ENCODE assay signal across 8 mouse cellular contexts in genomic region chr11:76167079-76167765, GRCm38 (mm10). TPM values are rescaled to one million over a fixed set of nuclear protein-coding genes. Genes with fewer than 3 reads are reported as not detected.
A peak's percentile ranks its signal among the peaks of the same experiment; 100 is the strongest.
DNase-seq lines count a peak whose midpoint lies in the region; ATAC-seq and TF ChIP-seq lines count a peak whose summit lies in the region.

No protein-coding gene starts in this region.

- peak; percentile 73 for DNase-seq in MN1 (ENCODE audit: low spot score)
- peak; percentile 81 for DNase-seq in cerebellum, adult 9-10 months
- peak; percentile 67 for DNase-seq in gastrocnemius, postnatal 10 days
- DNase-seq in left cerebral cortex, adult 8-10 months (ENCODE audit: low spot score in 2 of 2): peak; percentile 21 to 40
- peak; percentile 44 to 65 for DNase-seq in natural killer cell, adult 2 months (ENCODE audit: low spot score in 2 of 2)
- DNase-seq in thymus, postnatal 0 days (ENCODE audit: low spot score): peak; percentile 73

- H3K27me3 ChIP-seq in intestine, postnatal 0 days (replicated peaks; ENCODE audit: control insufficient read depth, insufficient read depth, low read length): no peaks in the 10 kb centered on the region
- H3K27me3 ChIP-seq in intestine, embryonic 16.5 days (replicated peaks; ENCODE audit: control insufficient read depth, insufficient read depth, low read length): no peaks in the 10 kb centered on the region

- H3K4me1 ChIP-seq in intestine, postnatal 0 days (replicated peaks; ENCODE audit: control insufficient read depth, insufficient read depth, low read length): no peaks in the 10 kb centered on the region
- 0 out of 2 replicates have a peak, but pooled peaks cover 4% of the 10 kb centered on the region for H3K4me1 ChIP-seq in intestine, embryonic 16.5 days (ENCODE audit: control insufficient read depth, insufficient read depth, low read length)

- H3K9ac ChIP-seq in intestine, postnatal 0 days (ENCODE audit: low read depth, low read length): no peak overlapping the region
- H3K9ac ChIP-seq in intestine, embryonic 16.5 days (ENCODE audit: low read depth, low read length): no peak overlapping the region

- H3K9me3 ChIP-seq in intestine, postnatal 0 days (ENCODE audit: control insufficient read depth): no peaks in the 10 kb centered on the region
- H3K9me3 ChIP-seq in intestine, embryonic 16.5 days (ENCODE audit: control insufficient read depth, low read length): no peaks in the 10 kb centered on the region

- 18% methylated on average over 5 of the region's 5 CpGs for WGBS in intestine, postnatal 0 days
- WGBS in intestine, embryonic 16.5 days: 20% methylated on average over 5 of the region's 5 CpGs

- peaks cover 15% of the 10 kb centered on the region for H3K36me3 ChIP-seq in intestine, postnatal 0 days (ENCODE audit: control insufficient read depth, insufficient read depth)
- H3K36me3 ChIP-seq in intestine, embryonic 16.5 days (ENCODE audit: control insufficient read depth, insufficient read depth, low read length): no peaks in the 10 kb centered on the region; the same call in 1 of the 2 replicates

- ATAC-seq in intestine, postnatal 0 days: peak; percentile 19; the same call in 1 of the 2 replicates
- no peak for ATAC-seq in intestine, embryonic 16.5 days

- H3K4me2 ChIP-seq in intestine, postnatal 0 days (replicated peaks; ENCODE audit: low read depth): no peak overlapping the region
- H3K4me2 ChIP-seq in intestine, embryonic 16.5 days (ENCODE audit: low read depth, low read length): no peak overlapping the region

- no peak overlapping the region for H3K27ac ChIP-seq in intestine, postnatal 0 days (ENCODE audit: low read depth, low read length)
- H3K27ac ChIP-seq in intestine, embryonic 16.5 days (ENCODE audit: low read length): no peak overlapping the region

- TF ChIP-seq CTCF in intestine, postnatal 0 days (IDR thresholded peaks at IDR 0.05; ENCODE audit: low read depth): peak; percentile 82

- H3K4me3 ChIP-seq in intestine, postnatal 0 days (ENCODE audit: low read depth, low read length): no peak overlapping the region
- H3K4me3 ChIP-seq in intestine, embryonic 16.5 days (ENCODE audit: low read length): no peak overlapping the region

RNA-seq across cellular contexts. Expression of gene Vps53, which starts 12.2 kb away (rescaled TPM):
- polyA plus RNA-seq in intestine, postnatal 0 days (2015; fragmentation: Nextera tagmentation; extraction: Ambion mirVana): 43.3 and 44.8 TPM in 2 replicates
- 55.9 and 61.9 TPM in 2 replicates for polyA plus RNA-seq in intestine, embryonic 16.5 days (2015; fragmentation: Nextera tagmentation; extraction: Ambion mirVana)
- 10 to 100 TPM; 27.3 TPM for total RNA-seq in gastrocnemius, postnatal 10 days (2021)
- 10 to 100 TPM; 77.7 to 96.2 (median 86.1) TPM for total RNA-seq in left cerebral cortex, adult 8-10 months (2022)
- polyA plus RNA-seq in thymus, postnatal 0 days (2015; fragmentation: Nextera tagmentation; extraction: Ambion mirVana): 52.8 and 53.8 TPM in 2 replicates

RNA-seq across cellular contexts. Expression of gene Fam57a, which starts 12.2 kb away (rescaled TPM):
- 15.5 and 19.9 TPM in 2 replicates for polyA plus RNA-seq in intestine, postnatal 0 days (2015; fragmentation: Nextera tagmentation; extraction: Ambion mirVana)
- polyA plus RNA-seq in intestine, embryonic 16.5 days (2015; fragmentation: Nextera tagmentation; extraction: Ambion mirVana): 104 TPM in 2 replicates
- 1 to 10 TPM; 5.5 to 6.5 TPM for total RNA-seq in gastrocnemius, postnatal 10 days (2021)
- 10 to 100 TPM; 16.1 to 18.7 (median 17.7) TPM for total RNA-seq in left cerebral cortex, adult 8-10 months (2022)
- 13.9 and 16.6 TPM in 2 replicates for polyA plus RNA-seq in thymus, postnatal 0 days (2015; fragmentation: Nextera tagmentation; extraction: Ambion mirVana)

RNA-seq across cellular contexts. Expression of gene Dbil5, which starts 50.2 kb away (rescaled TPM):
- polyA plus RNA-seq in intestine, postnatal 0 days (2015; fragmentation: Nextera tagmentation; extraction: Ambion mirVana): 0.65 and 0.86 TPM in 2 replicates
- polyA plus RNA-seq in intestine, embryonic 16.5 days (2015; fragmentation: Nextera tagmentation; extraction: Ambion mirVana): 0.86 and 1.1 TPM in 2 replicates
- total RNA-seq in gastrocnemius, postnatal 10 days (2021): not detected
- total RNA-seq in left cerebral cortex, adult 8-10 months (2022): 1 to 10 TPM in 2 of 4 experiments, under 1 TPM in 2; 0.70 to 1.3 (median 1.1) TPM
- 0.71 TPM in 1 of 2 replicates, not detected in the other for polyA plus RNA-seq in thymus, postnatal 0 days (2015; fragmentation: Nextera tagmentation; extraction: Ambion mirVana)

RNA-seq across cellular contexts. Expression of gene Gemin4, which starts 50.2 kb away (rescaled TPM):
- polyA plus RNA-seq in intestine, postnatal 0 days (2015; fragmentation: Nextera tagmentation; extraction: Ambion mirVana): 5.7 and 7.5 TPM in 2 replicates
- polyA plus RNA-seq in intestine, embryonic 16.5 days (2015; fragmentation: Nextera tagmentation; extraction: Ambion mirVana): 26.6 and 29.4 TPM in 2 replicates
- total RNA-seq in gastrocnemius, postnatal 10 days (2021): 1 to 10 TPM; 3.0 to 5.0 TPM
- 10 to 100 TPM in 1 of 4 experiments, 1 to 10 TPM in 3; 6.9 to 10.6 (median 9.2) TPM for total RNA-seq in left cerebral cortex, adult 8-10 months (2022)
- 22.9 and 23.7 TPM in 2 replicates for polyA plus RNA-seq in thymus, postnatal 0 days (2015; fragmentation: Nextera tagmentation; extraction: Ambion mirVana)

Comparison
In these comparisons a context has a peak if more than half of its experiments do, and no peak if none do; other contexts are left out.
1. DNase-seq: peak in every context shown above with its lines; median percentile 81 in cerebellum, adult 9-10 months; 73 in MN1; 73 in thymus, postnatal 0 days; 67 in gastrocnemius, postnatal 10 days; 54 in natural killer cell, adult 2 months; 30 in left cerebral cortex, adult 8-10 months.